8 mouse cellular contexts compared by ENCODE assay signal in the genomic region with DNA sequence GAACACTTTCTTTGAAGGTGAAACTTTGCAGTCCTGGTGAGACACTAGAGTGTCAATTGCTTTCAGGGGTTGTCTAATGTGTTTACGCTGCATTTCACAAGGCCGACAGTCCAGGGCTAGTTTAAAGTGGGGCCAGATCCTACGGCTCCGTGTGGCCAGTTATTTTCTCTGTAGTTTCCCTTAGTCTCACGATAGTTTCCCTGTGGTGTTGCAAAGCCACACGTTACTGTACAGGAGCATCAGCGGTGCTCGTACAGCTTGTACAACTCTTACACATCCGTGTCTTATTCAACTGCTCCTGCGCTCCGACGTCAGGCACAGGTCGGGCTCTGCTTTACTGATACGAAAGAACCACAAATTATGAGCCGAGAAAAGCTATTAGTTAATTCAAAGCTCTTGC. TPM values are rescaled to one million over a fixed set of nuclear protein-coding genes. Genes with fewer than 3 reads are reported as not detected.
DNase-seq lines count a peak whose midpoint lies in the region; ATAC-seq and TF ChIP-seq lines count a peak whose summit lies in the region.

No protein-coding gene starts in this region.

- peak; percentile 38 for DNase-seq in cerebellum, adult 11-12 months
- peak; percentile 23 for DNase-seq in thymus, postnatal 0 days (ENCODE audit: low spot score)
- DNase-seq in thymus, postnatal 25 days = no peak
- no peak for DNase-seq in hindbrain, embryonic 10.5 days (ENCODE audit: low spot score)
- peak; percentile 26 for DNase-seq in liver, adult 2 months (ENCODE audit: extremely low read depth, low read depth, low spot score)
- peak; percentile 17 for DNase-seq in stomach, postnatal 0 days (ENCODE audit: low spot score)

- H3K4me2 ChIP-seq in stomach, postnatal 0 days (replicated peaks; ENCODE audit: low read depth) = peak overlapping the region; percentile 73

- peaks cover 17% of the 10 kb centered on the region for H3K36me3 ChIP-seq in hindbrain, embryonic 10.5 days
- peaks cover 9% of the 10 kb centered on the region; the same call in 1 of the 2 replicates for H3K36me3 ChIP-seq in liver, adult 2 months (ENCODE audit: control insufficient read depth, insufficient read depth, low read length)
- peaks cover 9% of the 10 kb centered on the region; the same call in 1 of the 2 replicates for H3K36me3 ChIP-seq in stomach, postnatal 0 days (ENCODE audit: control insufficient read depth, insufficient read depth, low read length)

- TF ChIP-seq EP300 in stomach, postnatal 0 days (optimal IDR thresholded peaks at IDR 0.05) = no peak

- TF ChIP-seq CTCF in liver, adult 2 months (IDR thresholded peaks at IDR 0.05; ENCODE audit: low read depth, low read length) = no peak
- no peak for TF ChIP-seq CTCF in stomach, postnatal 0 days (IDR thresholded peaks at IDR 0.05; ENCODE audit: low read depth)

- H3K9ac ChIP-seq in liver, adult 2 months (ENCODE audit: low read depth, low read length) = peak overlapping the region; percentile 46
- peak overlapping the region; percentile 39 for H3K9ac ChIP-seq in stomach, postnatal 0 days (ENCODE audit: low read length)

- H3K27me3 ChIP-seq in hindbrain, embryonic 10.5 days (ENCODE audit: insufficient read depth, poor library complexity, severe bottlenecking) = no peaks in the 10 kb centered on the region
- no peaks in the 10 kb centered on the region for H3K27me3 ChIP-seq in liver, adult 2 months (ENCODE audit: control insufficient read depth, insufficient read depth, low read length)
- no peaks in the 10 kb centered on the region for H3K27me3 ChIP-seq in stomach, postnatal 0 days (ENCODE audit: control insufficient read depth, insufficient read depth, low read length)

- H3K4me1 ChIP-seq in hindbrain, embryonic 10.5 days (replicated peaks) = peaks cover 44% of the 10 kb centered on the region
- peaks cover 10% of the 10 kb centered on the region for H3K4me1 ChIP-seq in liver, adult 2 months (ENCODE audit: control insufficient read depth, insufficient read depth, low read length)
- peaks cover 8% of the 10 kb centered on the region for H3K4me1 ChIP-seq in stomach, postnatal 0 days (replicated peaks; ENCODE audit: control insufficient read depth, insufficient read depth)

- H3K79me2 ChIP-seq in liver, adult 2 months (ENCODE audit: control insufficient read depth, insufficient read depth, low read length) = peaks cover 17% of the 10 kb centered on the region; the same call in 1 of the 2 replicates

- H3K9me3 ChIP-seq in hindbrain, embryonic 10.5 days = no peaks in the 10 kb centered on the region
- no peaks in the 10 kb centered on the region for H3K9me3 ChIP-seq in stomach, postnatal 0 days (ENCODE audit: control insufficient read depth, low read length)

- ATAC-seq in cerebellum, adult (ENCODE audit: insufficient number of reproducible peaks, low FRiP score, low TSS enrichment) = no peak
- ATAC-seq in stomach, postnatal 0 days (ENCODE audit: low FRiP score, low TSS enrichment) = no peak
- no peak for ATAC-seq in erythroid progenitor cell, adult 5-6 weeks (replicated peaks; ENCODE audit: low FRiP score, poor library complexity, severe bottlenecking)

- TF ChIP-seq POLR2A in liver, adult 2 months (IDR thresholded peaks at IDR 0.05; ENCODE audit: extremely low read depth, insufficient read depth, low read length) = no peak

- H3K4me3 ChIP-seq in hindbrain, embryonic 10.5 days = peak overlapping the region; percentile 92
- H3K4me3 ChIP-seq in liver, adult 2 months (ENCODE audit: insufficient read depth, low read depth, low read length) = peak overlapping the region; percentile 86
- H3K4me3 ChIP-seq in stomach, postnatal 0 days (ENCODE audit: low read depth, low read length) = peak overlapping the region; percentile 96

- WGBS in hindbrain, embryonic 10.5 days = 49% methylated on average over 15 of the region's 15 CpGs
- WGBS in liver, adult 2 months = 19% methylated on average over 15 of the region's 15 CpGs
- 32% methylated on average over 15 of the region's 15 CpGs for WGBS in stomach, postnatal 0 days

- peak overlapping the region; percentile 94 for H3K27ac ChIP-seq in hindbrain, embryonic 10.5 days
- peak overlapping the region; percentile 17 for H3K27ac ChIP-seq in liver, adult 2 months (replicated peaks; ENCODE audit: insufficient read depth, low read depth, low read length)
- peak overlapping the region; percentile 14 for H3K27ac ChIP-seq in stomach, postnatal 0 days (replicated peaks)

RNA-seq across cellular contexts. Expression of gene Lig4, which starts 0.5 kb away (rescaled TPM):
- 34.4 and 36.5 TPM in 2 replicates for polyA plus RNA-seq in thymus, postnatal 0 days (2015; fragmentation: Nextera tagmentation; extraction: Ambion mirVana)
- polyA plus RNA-seq in hindbrain, embryonic 10.5 days (2016; fragmentation: Nextera tagmentation; extraction: Ambion mirVana) = 7.1 and 8.1 TPM in 2 replicates
- total RNA-seq in liver, adult 2 months (2014; rRNA removed) = 1.2 and 1.9 TPM in 2 replicates
- polyA plus RNA-seq in liver, adult 2 months (2012; rRNA removed) = 0.97 and 1.0 TPM in 2 replicates
- polyA plus RNA-seq in stomach, postnatal 0 days (2015; fragmentation: Nextera tagmentation; extraction: Ambion mirVana) = 2.8 TPM in 2 replicates
- total RNA-seq in erythroid progenitor cell, adult 5-6 weeks (2015; ENCODE audit: low replicate concordance) = 1.1 and 3.4 TPM in 2 replicates
- 2.2 and 2.3 TPM in 2 replicates for total RNA-seq in erythroid progenitor cell, adult 5-6 weeks (2017; ENCODE audit: low replicate concordance)

RNA-seq across cellular contexts. Expression of gene Abhd13, which starts 0.5 kb away (rescaled TPM):
- 17.9 and 19.0 TPM in 2 replicates for polyA plus RNA-seq in thymus, postnatal 0 days (2015; fragmentation: Nextera tagmentation; extraction: Ambion mirVana)
- polyA plus RNA-seq in hindbrain, embryonic 10.5 days (2016; fragmentation: Nextera tagmentation; extraction: Ambion mirVana) = 14.5 and 15.1 TPM in 2 replicates
- total RNA-seq in liver, adult 2 months (2014; rRNA removed) = 11.8 and 12.3 TPM in 2 replicates
- polyA plus RNA-seq in liver, adult 2 months (2012; rRNA removed) = 3.2 TPM in 2 replicates
- polyA plus RNA-seq in stomach, postnatal 0 days (2015; fragmentation: Nextera tagmentation; extraction: Ambion mirVana) = 13.0 and 13.2 TPM in 2 replicates
- total RNA-seq in erythroid progenitor cell, adult 5-6 weeks (2015; ENCODE audit: low replicate concordance) = 3.4 and 4.7 TPM in 2 replicates
- 6.4 and 9.0 TPM in 2 replicates for total RNA-seq in erythroid progenitor cell, adult 5-6 weeks (2017; ENCODE audit: low replicate concordance)

RNA-seq across cellular contexts. Expression of gene Tnfsf13b, which starts 29.3 kb away (rescaled TPM):
- 0.53 and 1.1 TPM in 2 replicates for polyA plus RNA-seq in thymus, postnatal 0 days (2015; fragmentation: Nextera tagmentation; extraction: Ambion mirVana)
- polyA plus RNA-seq in hindbrain, embryonic 10.5 days (2016; fragmentation: Nextera tagmentation; extraction: Ambion mirVana) = 0.30 TPM in 1 of 2 replicates, not detected in the other
- 0.13 and 0.37 TPM in 2 replicates for total RNA-seq in liver, adult 2 months (2014; rRNA removed)
- 0.11 and 0.20 TPM in 2 replicates for polyA plus RNA-seq in liver, adult 2 months (2012; rRNA removed)
- polyA plus RNA-seq in stomach, postnatal 0 days (2015; fragmentation: Nextera tagmentation; extraction: Ambion mirVana) = 0.24 and 0.25 TPM in 2 replicates
- 2.1 and 3.2 TPM in 2 replicates for total RNA-seq in erythroid progenitor cell, adult 5-6 weeks (2015; ENCODE audit: low replicate concordance)
- total RNA-seq in erythroid progenitor cell, adult 5-6 weeks (2017; ENCODE audit: low replicate concordance) = 1.5 and 3.3 TPM in 2 replicates

Comparison
In these comparisons a context has a peak if more than half of its experiments do, and no peak if none do; other contexts are left out.
1. DNase-seq: peak in cerebellum, adult 11-12 months (single experiment), thymus, postnatal 0 days (single experiment), liver, adult 2 months (single experiment) and stomach, postnatal 0 days (single experiment); none in thymus, postnatal 25 days (single experiment) and hindbrain, embryonic 10.5 days (single experiment).
2. H3K27ac ChIP-seq: peak in every context shown above with its lines; median percentile 94 in hindbrain, embryonic 10.5 days; 17 in liver, adult 2 months; 14 in stomach, postnatal 0 days.
3. Peak in every context shown above with its lines, with median percentiles within 50 percentile points of each other: H3K4me3 ChIP-seq.